Mouse (Mus musculus): Measurements from ENCODE around the gene Ndrg4. TPM values are rescaled to one million over a fixed set of nuclear protein-coding genes. Genes with fewer than 3 reads are reported as not detected.
A peak's percentile ranks its signal among the peaks of the same experiment; 100 is the strongest.

Ndrg4 gene
- polyA plus RNA-seq (2014; fragmentation: Nextera tagmentation; extraction: Ambion mirVana): 45.5 and 46.7 TPM in 2 replicates

DNA sequence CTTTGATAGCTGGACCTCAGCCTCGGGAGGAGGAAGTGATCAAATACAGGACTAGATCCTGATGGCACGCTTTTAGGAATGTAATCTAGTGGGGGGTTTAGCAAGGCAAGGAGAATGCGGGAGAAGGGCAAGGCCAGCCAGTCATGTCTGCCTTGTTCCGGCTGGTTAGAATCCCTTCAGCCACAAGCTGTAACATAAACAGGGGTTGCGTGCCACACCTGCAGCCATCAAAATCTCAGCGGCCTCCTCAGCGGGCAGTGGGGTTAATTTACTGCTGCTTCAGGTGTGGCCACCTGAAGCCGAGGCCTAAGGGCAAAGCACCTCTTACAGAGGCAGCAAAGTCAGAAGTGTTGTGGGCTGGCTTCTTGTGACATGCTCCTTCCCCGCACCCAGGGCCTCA lies at the start of gene Ndrg4:
Ndrg4 (plus strand) TSS at position 350 of the 400 bp plus-strand sequence.
- peaks cover 42% of the 10 kb centered on the region for H3K27me3 ChIP-seq (ENCODE audit: control insufficient read depth, insufficient read depth, low read length)
- no peaks in the 10 kb centered on the region for H3K9me3 ChIP-seq (ENCODE audit: control insufficient read depth, low read length)
- no peak for ATAC-seq (ENCODE audit: low FRiP score)
- DNase-seq (ENCODE audit: low spot score, missing footprints): no peak
- 42% methylated on average over 9 of the region's 9 CpGs for WGBS
- no peak within 1 kb of the TSS for H3K27ac ChIP-seq (ENCODE audit: low read depth, low read length)
- peak within 1 kb of the TSS; percentile 90 for H3K4me2 ChIP-seq
- no peaks in the 10 kb centered on the region for H3K36me3 ChIP-seq (ENCODE audit: control insufficient read depth, insufficient read depth, low read length)
- peak within 1 kb of the TSS; percentile 65 for H3K9ac ChIP-seq (ENCODE audit: low read length)
- peak within 1 kb of the TSS; percentile 53 for H3K4me3 ChIP-seq (ENCODE audit: low read depth, low read length)
- peaks cover 12% of the 10 kb centered on the region for H3K4me1 ChIP-seq (ENCODE audit: control insufficient read depth, insufficient read depth, low read length)

DNA sequence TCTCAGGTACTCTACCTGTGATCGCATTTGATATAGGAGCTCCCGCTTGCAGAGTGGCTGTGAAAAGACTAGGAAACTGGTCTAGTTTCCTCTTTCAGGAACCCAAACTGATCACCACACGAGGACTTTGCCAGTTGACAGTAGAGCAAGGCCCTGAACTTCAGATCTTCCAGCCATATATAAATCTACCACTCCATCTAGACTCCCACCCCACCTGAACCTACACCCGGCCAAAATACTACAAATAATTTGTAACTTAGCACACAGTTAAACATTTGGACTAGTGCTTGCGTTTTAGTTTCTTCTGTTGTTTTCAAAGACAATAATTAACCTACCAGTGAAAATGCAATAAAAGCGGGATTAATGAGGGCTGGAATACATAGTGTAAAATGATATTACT lies 43.9 kb upstream of the Ndrg4 start:
- peaks cover 9% of the 10 kb centered on the region for H3K4me1 ChIP-seq (ENCODE audit: control insufficient read depth, insufficient read depth, low read length)
- no peak overlapping the region for H3K27ac ChIP-seq (ENCODE audit: low read depth, low read length)
- ATAC-seq (ENCODE audit: low FRiP score): peak; percentile 22; the same call in 1 of the 2 replicates
- 84% methylated on average over 6 of the region's 6 CpGs for WGBS
- H3K27me3 ChIP-seq (ENCODE audit: control insufficient read depth, insufficient read depth, low read length): no peaks in the 10 kb centered on the region
- no peak overlapping the region for H3K9ac ChIP-seq (ENCODE audit: low read length)
- H3K36me3 ChIP-seq (ENCODE audit: control insufficient read depth, insufficient read depth, low read length): no peaks in the 10 kb centered on the region
- H3K4me3 ChIP-seq (ENCODE audit: low read depth, low read length): no peak overlapping the region; the same call in 1 of the 2 replicates
- H3K4me2 ChIP-seq: peak overlapping the region; percentile 63; the same call in 1 of the 2 replicates
- H3K9me3 ChIP-seq (ENCODE audit: control insufficient read depth, low read length): no peaks in the 10 kb centered on the region; the same call in 1 of the 2 replicates
- DNase-seq (ENCODE audit: low spot score, missing footprints): no peak

DNA sequence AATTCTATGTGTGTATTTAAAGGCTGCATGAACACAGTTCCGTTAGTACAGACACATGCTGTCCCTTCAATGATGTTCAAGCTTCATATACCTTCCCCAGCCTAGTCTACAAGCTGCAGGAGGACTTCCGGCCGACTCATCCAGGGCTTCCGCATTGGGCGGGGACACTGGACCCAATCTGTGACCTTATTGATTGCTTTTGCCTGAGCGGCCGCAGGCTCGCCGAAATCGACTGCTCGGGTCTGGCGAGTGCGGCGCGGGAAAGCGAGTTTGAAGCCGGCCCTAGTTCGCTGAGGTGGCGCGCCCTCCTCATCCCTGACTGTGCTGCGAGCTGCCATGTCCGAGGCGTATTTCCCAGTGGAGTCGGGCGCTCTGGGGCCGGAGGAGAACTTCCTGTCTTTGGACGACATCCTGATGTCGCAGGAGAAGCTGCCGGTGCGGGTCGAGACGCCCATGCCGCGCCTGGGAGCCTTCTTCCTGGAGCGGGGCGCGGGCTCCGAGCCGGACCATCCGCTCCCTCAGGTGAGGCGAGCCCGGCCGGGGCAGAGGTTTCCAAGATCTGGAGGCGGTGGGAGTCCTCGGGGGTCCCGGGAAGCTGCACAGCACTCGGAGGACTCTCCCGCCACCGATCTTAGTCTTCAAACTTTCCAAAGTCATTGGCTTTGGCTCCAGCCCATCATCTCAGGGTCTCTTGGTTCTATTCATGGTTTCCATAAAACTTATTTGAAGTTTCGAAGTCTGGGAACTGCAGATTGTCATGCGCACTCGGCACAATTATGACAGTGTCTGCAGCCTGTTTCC lies 43.3 kb upstream of the Ndrg4 start, which contains the start of gene Gins3:
Gins3 (plus strand) TSS at position 192 of the 801 bp plus-strand sequence.
- ATAC-seq (ENCODE audit: low FRiP score) (peak; percentile 95), DNase-seq (ENCODE audit: low spot score, missing footprints) (peak; percentile 99)
- no peaks in the 10 kb centered on the region for H3K27me3 ChIP-seq (ENCODE audit: control insufficient read depth, insufficient read depth, low read length)
- no peak within 1 kb of the TSS for H3K27ac ChIP-seq (ENCODE audit: low read depth, low read length)
- H3K36me3 ChIP-seq (ENCODE audit: control insufficient read depth, insufficient read depth, low read length): no peaks in the 10 kb centered on the region
- peak within 1 kb of the TSS; percentile 80 for H3K9ac ChIP-seq (ENCODE audit: low read length)
- no peaks in the 10 kb centered on the region; the same call in 1 of the 2 replicates for H3K9me3 ChIP-seq (ENCODE audit: control insufficient read depth, low read length)
- peak within 1 kb of the TSS; percentile 63 for H3K4me2 ChIP-seq
- peak within 1 kb of the TSS; percentile 85 for H3K4me3 ChIP-seq (ENCODE audit: low read depth, low read length)
- H3K4me1 ChIP-seq (ENCODE audit: control insufficient read depth, insufficient read depth, low read length): peaks cover 9% of the 10 kb centered on the region
- 1% methylated on average over 52 of the region's 52 CpGs for WGBS

- Histone ChIP-seq H3K36me3 (ENCODE audit: control insufficient read depth, insufficient read depth, low read length) (no peaks in the 10 kb centered on the region), H3K27me3 (ENCODE audit: control insufficient read depth, insufficient read depth, low read length) (no peaks in the 10 kb centered on the region), H3K9me3 (ENCODE audit: control insufficient read depth, low read length) (no peaks in the 10 kb centered on the region; the same call in 1 of the 2 replicates), H3K4me1 (ENCODE audit: control insufficient read depth, insufficient read depth, low read length) (peaks cover 9% of the 10 kb centered on the region), H3K9ac (ENCODE audit: low read length) (peak overlapping the region; percentile 80), H3K4me2 (peak overlapping the region; percentile 63), H3K4me3 (ENCODE audit: low read depth, low read length) (peak overlapping the region; percentile 85), H3K27ac (ENCODE audit: low read depth, low read length) (no peak overlapping the region)
- no peak for DNase-seq (ENCODE audit: low spot score, missing footprints)
- WGBS: 6% methylated on average over 6 of the region's 6 CpGs
- no peak for ATAC-seq (ENCODE audit: low FRiP score)
Observed at GRCm38 (mm10) chr8:95634063-95634340, 42.8 kb upstream of the Ndrg4 start.

GRCm38 (mm10) chr8:95644942-95645341 lies 31.8 kb upstream of the Ndrg4 start:
- 88% methylated on average over 2 of the region's 2 CpGs for WGBS
- Histone ChIP-seq H3K4me1 (ENCODE audit: control insufficient read depth, insufficient read depth, low read length) (no peaks in the 10 kb centered on the region), H3K36me3 (ENCODE audit: control insufficient read depth, insufficient read depth, low read length) (0 out of 2 replicates have a peak, but pooled peaks cover 2% of the 10 kb centered on the region), H3K4me3 (ENCODE audit: low read depth, low read length) (no peak overlapping the region), H3K9me3 (ENCODE audit: control insufficient read depth, low read length) (no peaks in the 10 kb centered on the region), H3K27me3 (ENCODE audit: control insufficient read depth, insufficient read depth, low read length) (no peaks in the 10 kb centered on the region), H3K9ac (ENCODE audit: low read length) (no peak overlapping the region), H3K4me2 (no peak overlapping the region), H3K27ac (ENCODE audit: low read depth, low read length) (no peak overlapping the region)
- DNase-seq (ENCODE audit: low spot score, missing footprints): no peak
- ATAC-seq (ENCODE audit: low FRiP score): no peak

GRCm38 (mm10) chr8:95648251-95648650 lies 28.5 kb upstream of the Ndrg4 start:
- Histone ChIP-seq H3K9ac (ENCODE audit: low read length) (no peak overlapping the region), H3K4me1 (ENCODE audit: control insufficient read depth, insufficient read depth, low read length) (peaks cover 3% of the 10 kb centered on the region; the same call in 1 of the 2 replicates), H3K9me3 (ENCODE audit: control insufficient read depth, low read length) (no peaks in the 10 kb centered on the region), H3K27ac (ENCODE audit: low read depth, low read length) (no peak overlapping the region), H3K4me2 (no peak overlapping the region), H3K4me3 (ENCODE audit: low read depth, low read length) (no peak overlapping the region), H3K27me3 (ENCODE audit: control insufficient read depth, insufficient read depth, low read length) (no peaks in the 10 kb centered on the region), H3K36me3 (ENCODE audit: control insufficient read depth, insufficient read depth, low read length) (no peaks in the 10 kb centered on the region)
- WGBS: 84% methylated on average over 3 of the region's 3 CpGs
- DNase-seq (ENCODE audit: low spot score, missing footprints) (no peak), ATAC-seq (ENCODE audit: low FRiP score) (no peak)

DNA sequence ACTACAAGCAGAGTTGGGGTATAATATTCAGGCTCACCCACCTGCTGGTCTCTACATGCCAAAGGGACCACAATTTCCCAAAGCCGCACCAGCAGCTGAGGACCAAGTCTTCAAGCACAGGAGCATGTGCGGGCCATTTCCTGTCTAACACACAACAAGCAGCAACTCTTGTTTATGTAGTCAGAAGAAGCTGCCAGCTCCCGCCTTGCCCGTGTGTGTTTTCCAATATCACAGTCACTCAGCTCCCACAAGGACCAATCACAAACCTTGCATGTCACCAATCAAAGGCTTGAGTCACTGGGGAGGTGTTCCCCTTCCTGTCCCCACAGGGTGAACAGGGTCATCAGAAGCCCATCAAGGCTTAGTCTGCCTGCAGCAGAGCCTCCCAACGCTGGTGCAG lies 23.4 kb upstream of the Ndrg4 start:
- no peaks in the 10 kb centered on the region for H3K27me3 ChIP-seq (ENCODE audit: control insufficient read depth, insufficient read depth, low read length)
- H3K4me3 ChIP-seq (ENCODE audit: low read depth, low read length): no peak overlapping the region
- WGBS: 84% methylated on average over 5 of the region's 5 CpGs
- no peak for ATAC-seq (ENCODE audit: low FRiP score)
- no peaks in the 10 kb centered on the region for H3K36me3 ChIP-seq (ENCODE audit: control insufficient read depth, insufficient read depth, low read length)
- H3K4me2 ChIP-seq: no peak overlapping the region
- no peak overlapping the region for H3K9ac ChIP-seq (ENCODE audit: low read length)
- H3K9me3 ChIP-seq (ENCODE audit: control insufficient read depth, low read length): no peaks in the 10 kb centered on the region
- no peak overlapping the region for H3K27ac ChIP-seq (ENCODE audit: low read depth, low read length)
- DNase-seq (ENCODE audit: low spot score, missing footprints): no peak
- H3K4me1 ChIP-seq (ENCODE audit: control insufficient read depth, insufficient read depth, low read length): peaks cover 3% of the 10 kb centered on the region; the same call in 1 of the 2 replicates

GRCm38 (mm10) chr8:95655831-95656230 lies 20.9 kb upstream of the Ndrg4 start:
- H3K4me2 ChIP-seq: no peak overlapping the region
- H3K9ac ChIP-seq (ENCODE audit: low read length): no peak overlapping the region
- no peak overlapping the region for H3K4me3 ChIP-seq (ENCODE audit: low read depth, low read length)
- no peaks in the 10 kb centered on the region for H3K27me3 ChIP-seq (ENCODE audit: control insufficient read depth, insufficient read depth, low read length)
- ATAC-seq (ENCODE audit: low FRiP score): no peak
- no peaks in the 10 kb centered on the region for H3K9me3 ChIP-seq (ENCODE audit: control insufficient read depth, low read length)
- no peaks in the 10 kb centered on the region for H3K36me3 ChIP-seq (ENCODE audit: control insufficient read depth, insufficient read depth, low read length)
- peaks cover 3% of the 10 kb centered on the region; the same call in 1 of the 2 replicates for H3K4me1 ChIP-seq (ENCODE audit: control insufficient read depth, insufficient read depth, low read length)
- 84% methylated on average over 7 of the region's 7 CpGs for WGBS
- H3K27ac ChIP-seq (ENCODE audit: low read depth, low read length): no peak overlapping the region
- no peak for DNase-seq (ENCODE audit: low spot score, missing footprints)

- Histone ChIP-seq H3K4me2 (no peak overlapping the region), H3K36me3 (ENCODE audit: control insufficient read depth, insufficient read depth, low read length) (no peaks in the 10 kb centered on the region), H3K4me1 (ENCODE audit: control insufficient read depth, insufficient read depth, low read length) (no peaks in the 10 kb centered on the region), H3K9me3 (ENCODE audit: control insufficient read depth, low read length) (no peaks in the 10 kb centered on the region), H3K9ac (ENCODE audit: low read length) (no peak overlapping the region), H3K4me3 (ENCODE audit: low read depth, low read length) (no peak overlapping the region), H3K27ac (ENCODE audit: low read depth, low read length) (no peak overlapping the region), H3K27me3 (ENCODE audit: control insufficient read depth, insufficient read depth, low read length) (no peaks in the 10 kb centered on the region)
- 67% methylated on average over 5 of the region's 5 CpGs for WGBS
- ATAC-seq (ENCODE audit: low FRiP score): no peak
- DNase-seq (ENCODE audit: low spot score, missing footprints): no peak
Observed at GRCm38 (mm10) chr8:95656316-95657002, 20.3 kb upstream of the Ndrg4 start.
